Mouse (Mus musculus) gastrocnemius, adult 2 months (tissue): ENCODE data around the gene H2al1k. TPM values are rescaled to one million over a fixed set of nuclear protein-coding genes. Genes with fewer than 3 reads are reported as not detected.
"Not testable (repeated sequence)": the region's sequence is repeated elsewhere in the genome, so short reads cannot be mapped to it uniquely, and the experiment has no call there.

Experiments
- DNase-seq: peaks from one replicate; pipeline ENCODE4 v3.0.0; 2022
- H3K27ac ChIP-seq: fragments of 200-600 bp; 2 replicates; pipeline ENCODE4 v1.8.1; 2022; ENCODE audit warnings: mild to moderate bottlenecking
- H3K4me3 ChIP-seq: fragments of 200-600 bp; 2 replicates; pipeline ENCODE4 v1.8.1; 2022; ENCODE audit warnings: mild to moderate bottlenecking, moderate library complexity
- CTCF ChIP-seq: fragments of 200-600 bp; IDR thresholded peaks from 2 replicates; pipeline ENCODE4 v1.8.1; 2022; ENCODE audit warnings: antibody characterized with exemption, mild to moderate bottlenecking, moderate library complexity
- intact Hi-C: fragments of 180-260 bp; cut with DNase I; formaldehyde crosslinking; loops from one replicate; pipeline ENCODE4 v1.15.1; 2025
- long read RNA-seq, 2 experiments: library from polyadenylated mRNA; stranded (forward); transcript quantifications; one replicate each; pipeline ENCODE4 v2.0.0; 2021
- total RNA-seq, 2 experiments: library from RNA; stranded (reverse); gene quantifications; 2 replicates each; pipeline ENCODE4 v1.2.3; 2021

H2al1k gene
- not detected for total RNA-seq
- long read RNA-seq, experiment 1: 0 reads
- long read RNA-seq, experiment 2: 0 reads

GRCm38 (mm10) chrX:9350327-9350726, at the start of gene H2al1k:
Gene H2al1k, plus strand, starts transcription at chrX:9350627.
- H3K27ac ChIP-seq, intact Hi-C loops, H3K4me3 ChIP-seq, DNase-seq: not testable (repeated sequence)

DNA sequence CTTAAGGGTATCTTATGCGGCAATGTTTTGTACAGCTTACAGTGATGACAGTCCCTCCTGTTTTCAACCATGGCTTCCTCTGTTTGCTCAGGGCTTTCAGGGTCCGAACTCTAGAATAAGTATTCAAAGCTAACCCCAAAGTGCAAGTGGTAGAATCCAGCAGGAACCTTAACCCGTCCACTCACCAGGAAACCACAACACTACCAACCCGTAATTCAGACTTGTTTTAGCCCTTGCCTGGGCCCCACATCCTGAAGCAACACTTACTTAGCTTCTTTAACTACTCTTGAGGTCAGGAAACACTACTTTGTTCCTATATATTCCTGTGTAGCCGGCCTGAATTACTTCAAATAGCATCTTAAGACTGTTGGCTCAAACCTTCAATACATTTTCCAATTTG, 47.6 kb upstream of the H2al1k start:
- Histone ChIP-seq H3K27ac (no peak overlapping the region), H3K4me3 (no peak overlapping the region)
- TF ChIP-seq CTCF: no peak
- DNase-seq: no peak
- intact Hi-C loops: no loop called here

GRCm38 (mm10) chrX:9303455-9303854, 47.0 kb upstream of the H2al1k start:
- H3K4me3 ChIP-seq: no peak overlapping the region
- TF ChIP-seq CTCF: no peak
- no peak for DNase-seq
- intact Hi-C loops: no loop called here
- no peak overlapping the region for H3K27ac ChIP-seq

DNA sequence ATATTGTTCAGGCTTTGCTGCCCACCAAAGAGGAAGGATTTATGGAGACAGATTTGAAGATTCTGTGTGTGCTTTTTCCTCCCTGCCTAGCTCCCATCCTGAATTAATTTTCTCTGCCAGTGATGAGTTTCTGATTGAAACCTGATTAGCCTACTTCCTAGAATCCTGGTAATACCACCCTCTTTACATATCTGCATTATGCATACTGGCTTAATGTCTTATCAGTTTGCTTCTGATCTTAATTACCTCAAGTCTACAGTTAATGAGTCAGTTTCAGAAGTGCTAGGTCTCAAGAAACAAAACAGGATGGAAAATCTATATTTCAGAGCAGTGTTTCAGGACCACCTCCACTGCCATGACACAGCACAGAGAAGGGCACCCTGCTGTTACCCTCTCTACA, 34.0 kb upstream of the H2al1k start:
- DNase-seq, intact Hi-C loops, H3K4me3 ChIP-seq, H3K27ac ChIP-seq: not testable (repeated sequence)

- intact Hi-C loops, DNase-seq, H3K4me3 ChIP-seq, H3K27ac ChIP-seq: not testable (repeated sequence)
These were observed 22.5 kb upstream of the H2al1k start for GRCm38 (mm10) chrX:9327954-9328353.

DNA sequence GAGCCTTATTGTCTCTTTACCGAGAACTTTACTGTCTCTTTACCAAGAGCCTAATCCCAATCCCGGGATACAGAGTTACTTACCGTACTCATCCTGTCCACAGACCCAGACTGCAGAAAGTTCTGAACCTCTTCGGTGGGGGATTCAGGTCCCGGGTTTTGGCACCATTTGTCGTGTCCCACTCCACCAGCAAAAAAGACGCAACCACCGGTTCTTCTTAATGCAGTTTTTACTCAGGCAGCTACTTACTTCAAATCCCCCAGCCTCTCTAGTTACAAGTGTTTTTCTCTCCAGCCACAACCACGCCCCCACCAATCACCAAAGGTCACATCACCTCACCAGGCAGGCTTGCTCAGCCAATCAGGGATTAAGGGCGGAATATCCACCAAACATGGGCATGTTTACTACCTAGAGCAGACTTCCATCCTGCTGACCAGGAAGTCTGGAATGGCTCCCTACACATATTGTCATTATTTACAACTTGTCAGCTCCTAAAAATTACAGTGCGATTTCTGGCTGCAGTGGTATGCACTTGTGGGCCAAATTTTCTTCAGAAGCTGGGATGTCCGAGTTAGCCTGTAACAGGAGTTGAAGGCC, 18.0 kb upstream of the H2al1k start:
- Histone ChIP-seq H3K4me3 (peak overlapping the region; percentile 43), H3K27ac (peak overlapping the region; percentile 35)
- intact Hi-C loops: not testable (repeated sequence)
- DNase-seq: peak; percentile 26

GRCm38 (mm10) chrX:9333035-9333434, 17.4 kb upstream of the H2al1k start:
- TF ChIP-seq CTCF: peak; percentile 47
- H3K27ac ChIP-seq, H3K4me3 ChIP-seq, intact Hi-C loops: not testable (repeated sequence)
- DNase-seq: peak; percentile 51

DNA sequence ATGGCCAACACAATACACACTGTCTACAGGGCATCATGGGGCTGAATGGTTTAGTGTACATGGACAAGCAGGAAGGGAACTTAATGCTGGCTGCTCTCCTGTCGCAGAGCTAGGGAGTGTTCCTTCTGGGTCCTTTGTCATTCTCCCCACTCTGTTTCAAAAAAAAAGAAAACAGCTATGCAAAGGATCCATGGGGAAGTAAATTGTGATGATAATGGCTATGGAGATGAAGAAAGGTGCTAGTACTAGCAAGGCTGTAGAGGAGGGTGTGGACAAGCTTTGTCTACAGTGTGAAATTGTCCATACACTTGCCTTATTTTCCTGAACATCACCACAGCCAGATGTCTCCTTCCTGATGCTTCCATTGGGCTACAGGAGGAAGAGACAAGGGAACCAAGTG, 15.4 kb upstream of the H2al1k start:
- not testable (repeated sequence) for H3K27ac ChIP-seq, DNase-seq, H3K4me3 ChIP-seq
- intact Hi-C loops: loop anchor here (5.0 kb wide), 1 partner anchor 182 kb away; no protein-coding TSS in a partner anchor

- H3K4me3 ChIP-seq: not testable (repeated sequence)
- DNase-seq: peak; percentile 12
These were observed 23.6 kb downstream of the H2al1k start for GRCm38 (mm10) chrX:9374012-9374411.

GRCm38 (mm10) chrX:9375927-9376326, 25.5 kb downstream of the H2al1k start:
- intact Hi-C loops, DNase-seq, H3K27ac ChIP-seq, H3K4me3 ChIP-seq: not testable (repeated sequence)

More at GRCm38 (mm10) chrX:9374012-9374411, 23.6 kb downstream of the H2al1k start:
- intact Hi-C loops, H3K27ac ChIP-seq: not testable (repeated sequence)
- TF ChIP-seq CTCF: peak; percentile 18; the same call in 1 of the 2 replicates

Other genes with a start within 250 kb of the H2al1k start
- not detected for gene 4930402K13Rik, start 246.1 kb upstream of the H2al1k start, total RNA-seq
- under 1 TPM; 0.13 to 0.73 TPM for gene Lancl3, start 150.7 kb upstream of the H2al1k start, total RNA-seq
- gene Gm14862, start 93.7 kb upstream of the H2al1k start, total RNA-seq: not detected
- 1 to 10 TPM; 4.3 to 6.4 TPM for gene Xk, start 77.9 kb upstream of the H2al1k start, total RNA-seq
- gene H2al1m, start 66.9 kb upstream of the H2al1k start, total RNA-seq: not detected
- 1 to 10 TPM in 1 of 2 experiments, under 1 TPM in 1; 0.77 to 2.8 TPM for gene Cybb, start 137.1 kb downstream of the H2al1k start, total RNA-seq
- gene H2al1o, start 221.8 kb downstream of the H2al1k start, total RNA-seq: not detected